Mouse (Mus musculus): Measurements from ENCODE around the gene Camta1.

- peak; percentile 23; the same call in 1 of the 3 replicates for TF ChIP-seq TAL1 (IDR thresholded peaks at IDR 0.05; ENCODE audit: low read length)
- TF ChIP-seq GATA1 (IDR thresholded peaks at IDR 0.05; ENCODE audit: low read length) = peak; percentile 61
These were observed 135.3 kb downstream of the Camta1 start for GRCm38 (mm10) chr4:151726396-151726795.
